Mouse (Mus musculus) heart, adult 2 months (tissue): Measurements from ENCODE around the gene Ndufb8.

ENCODE experiments used
- CTCF ChIP-seq: fragments of 200-600 bp; IDR thresholded peaks from 2 replicates; pipeline ENCODE4 v1.8.1; 2022; ENCODE audit warnings: antibody characterized with exemption, mild to moderate bottlenecking, moderate library complexity
- EP300 ChIP-seq: fragments of 200-500 bp; IDR thresholded peaks from 2 replicates; pipeline ENCODE4 v1.6.1; 2011; ENCODE audit warnings: low read depth, low read length, control low read depth; ENCODE audit not compliant: insufficient read depth

DNA sequence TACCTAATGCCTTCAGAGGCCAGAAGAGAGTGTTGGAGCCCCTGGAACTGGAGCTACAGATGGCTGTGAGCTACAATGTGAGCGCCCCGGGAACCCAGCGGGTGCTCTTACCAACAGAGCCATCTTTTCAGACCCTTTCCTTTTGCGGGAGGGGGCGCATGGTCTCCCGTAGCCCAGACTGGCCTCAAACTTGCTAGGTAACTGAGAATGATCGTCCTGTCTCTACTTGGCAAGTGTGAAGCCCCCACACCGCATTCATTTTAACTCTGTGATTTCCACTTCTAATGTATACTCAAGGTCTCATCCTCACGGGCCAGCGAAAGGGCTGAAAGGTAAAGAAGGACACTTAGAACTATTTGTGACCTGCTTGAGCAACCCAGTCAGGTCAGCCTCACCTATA, 10.9 kb downstream of the Ndufb8 start:
- TF ChIP-seq EP300 (no peak), CTCF (no peak)
